Mouse (Mus musculus) CH12.LX (cell line): ENCODE measurements around the gene Fam19a2. TPM values are rescaled to one million over a fixed set of nuclear protein-coding genes. Genes with fewer than 3 reads are reported as not detected.

Experiments used
- DNase-seq: peaks from one replicate; pipeline ENCODE4 v3.0.0-alpha.2; 2013; ENCODE audit errors: extremely low read depth
- H3K27ac ChIP-seq: 2 replicates; pipeline ENCODE4 v1.5.1; 2012; ENCODE audit warnings: low read depth, mild to moderate bottlenecking, control low read depth, moderate library complexity; ENCODE audit not compliant: insufficient read depth
- H3K27me3 ChIP-seq: replicated peaks from 2 replicates; pipeline ENCODE3; 2012; ENCODE audit warnings: inconsistent platforms
- H3K36me3 ChIP-seq, 2 experiments: replicated peaks in 1 of 2; 2 replicates each; pipeline versions ENCODE3 to v1.6.1; 2012; ENCODE audit warnings: inconsistent platforms in 1 of 2, low read length in 1 of 2, mild to moderate bottlenecking in 1 of 2, mixed read lengths in 1 of 2, moderate library complexity in 1 of 2; ENCODE audit not compliant: control insufficient read depth in 1 of 2, insufficient read depth in 1 of 2
- H3K4me1 ChIP-seq, 2 experiments: 2 replicates each; pipeline ENCODE4 v1.6.1; 2012; ENCODE audit warnings: inconsistent platforms in 1 of 2, moderate library complexity in 1 of 2; ENCODE audit not compliant: insufficient read depth in 2 of 2, control insufficient read depth in 1 of 2
- H3K4me2 ChIP-seq: 2 replicates; pipeline ENCODE4 v1.6.1; 2012; ENCODE audit warnings: low read depth, mild to moderate bottlenecking, control low read depth; ENCODE audit not compliant: poor library complexity, insufficient read depth, severe bottlenecking
- H3K4me3 ChIP-seq, 3 experiments: fragments of 150-350 bp in 1 of 3; sonication (generic) in 1 of 3; replicated peaks in 1 of 3; 2 replicates each; pipeline versions ENCODE3 to v1.5.1; 2011 to 2012; ENCODE audit warnings: low read depth in 2 of 3, low read length in 2 of 3, mild to moderate bottlenecking in 2 of 3, moderate library complexity in 2 of 3, control low read depth in 1 of 3, improper control_type of control experiment in 1 of 3, inconsistent platforms in 1 of 3, mixed read lengths in 1 of 3; ENCODE audit not compliant: poor library complexity in 1 of 3
- H3K79me2 ChIP-seq: replicated peaks from 2 replicates; pipeline ENCODE4 v1.6.1; 2012; ENCODE audit warnings: mild to moderate bottlenecking, moderate library complexity; ENCODE audit not compliant: control insufficient read depth, poor library complexity, insufficient read depth, severe bottlenecking; ENCODE audit errors: extremely low read depth
- H3K9ac ChIP-seq: 2 replicates; pipeline ENCODE4 v1.6.1; 2012; ENCODE audit warnings: low read depth, mild to moderate bottlenecking, control low read depth, moderate library complexity; ENCODE audit not compliant: insufficient read depth
- H3K9me3 ChIP-seq: replicated peaks from 2 replicates; pipeline ENCODE3; 2012; ENCODE audit warnings: low read length, inconsistent platforms, mixed read lengths
- BHLHE40 ChIP-seq: IDR thresholded peaks from 2 replicates; pipeline ENCODE4 v1.6.1; 2011; ENCODE audit warnings: mild to moderate bottlenecking, low read depth, low read length, improper control_type of control experiment
- CHD2 ChIP-seq: IDR thresholded peaks from 2 replicates; pipeline ENCODE4 v1.6.1; 2011; ENCODE audit warnings: low read length, improper control_type of control experiment
- CTCF ChIP-seq, 2 experiments: IDR thresholded peaks in 1 of 2; conservative IDR thresholded peaks in 1 of 2; 2 replicates each; pipeline ENCODE4 v1.5.1; 2011 to 2012; ENCODE audit warnings: low read depth in 2 of 2, low read length in 2 of 2, improper control_type of control experiment in 1 of 2, inconsistent platforms in 1 of 2, mild to moderate bottlenecking in 1 of 2, moderate library complexity in 1 of 2
- ELF1 ChIP-seq: IDR thresholded peaks from 2 replicates; pipeline ENCODE4 v1.6.1; 2014; ENCODE audit warnings: low read depth, mild to moderate bottlenecking, inconsistent platforms, low read length, improper control_type of control experiment
- EP300 ChIP-seq: IDR thresholded peaks from 2 replicates; pipeline ENCODE4 v1.6.1; 2011; ENCODE audit warnings: low read length, improper control_type of control experiment
- IRF4 ChIP-seq: IDR thresholded peaks from 2 replicates; pipeline ENCODE4 v1.6.1; 2014; ENCODE audit warnings: low read depth, mild to moderate bottlenecking, inconsistent platforms, low read length, improper control_type of control experiment
- JUND ChIP-seq: conservative IDR thresholded peaks from 2 replicates; pipeline ENCODE4 v1.6.1; 2011; ENCODE audit warnings: low read depth, low read length, improper control_type of control experiment
- MAX ChIP-seq: IDR thresholded peaks from 2 replicates; pipeline ENCODE4 v1.6.1; 2011; ENCODE audit warnings: low read length, improper control_type of control experiment
- MAZ ChIP-seq: IDR thresholded peaks from 2 replicates; pipeline ENCODE4 v1.6.1; 2012; ENCODE audit warnings: low read depth, mild to moderate bottlenecking, inconsistent platforms, low read length, improper control_type of control experiment, moderate library complexity
- MEF2A ChIP-seq: IDR thresholded peaks from 2 replicates; pipeline ENCODE4 v1.6.1; 2014; ENCODE audit warnings: low read depth, mild to moderate bottlenecking, inconsistent platforms, low read length, improper control_type of control experiment, borderline replicate concordance
- NELFE ChIP-seq: IDR thresholded peaks from 2 replicates; pipeline ENCODE4 v1.6.1; 2011; ENCODE audit warnings: low read depth, low read length, improper control_type of control experiment
- NRF1 ChIP-seq: IDR thresholded peaks from 2 replicates; pipeline ENCODE4 v1.6.1; 2014; ENCODE audit warnings: low read depth, mild to moderate bottlenecking, inconsistent platforms, low read length, improper control_type of control experiment, moderate library complexity
- PAX5 ChIP-seq: IDR thresholded peaks from 2 replicates; pipeline ENCODE4 v1.6.1; 2012; ENCODE audit warnings: low read length, inconsistent platforms, mixed read lengths
- POLR2A ChIP-seq: IDR thresholded peaks from 2 replicates; pipeline ENCODE4 v1.6.1; 2011; ENCODE audit warnings: low read depth, mild to moderate bottlenecking, improper control_type of control experiment, low read length
- UBTF ChIP-seq: IDR thresholded peaks from 2 replicates; pipeline ENCODE4 v1.6.1; 2012; ENCODE audit warnings: low read depth, mild to moderate bottlenecking, inconsistent platforms, low read length, improper control_type of control experiment, moderate library complexity
- ZMIZ1 ChIP-seq: IDR thresholded peaks from 2 replicates; pipeline ENCODE4 v1.6.1; 2012; ENCODE audit warnings: low read depth, mild to moderate bottlenecking, inconsistent platforms, low read length, improper control_type of control experiment
- dilution Hi-C: fragments of 300-500 bp; cut with MboI; formaldehyde crosslinking; loops from 2 replicates; pipeline ENCODE4 v1.14.3; 2020; ENCODE audit warnings: low sequenced_read_pairs; ENCODE audit not compliant: extremely low pct_unique_long_range_greater_than_20kb, extremely low pct_ligation_motif_present
- in situ Hi-C: fragments of 300-500 bp; cut with MboI; formaldehyde crosslinking; loops from 3 replicates; pipeline ENCODE4 v1.14.3; 2019; ENCODE audit warnings: low sequenced_read_pairs, low pct_ligation_motif_present, low pct_unique_long_range_greater_than_20kb, mixed read lengths
- polyA plus RNA-seq: library from polyadenylated mRNA; unstranded; fragments of >175 nt; gene quantifications from 2 replicates; pipeline ENCODE4 v1.2.1, GENCODE M21; 2012; ENCODE audit warnings: low read depth; ENCODE audit not compliant: insufficient read length
- total RNA-seq, 2 experiments: library from RNA; depleted of rRNA; stranded (reverse); fragments of 300-350 nt in 1 of 2; fragments of >200 nt in 1 of 2; gene quantifications; 2 replicates each; pipeline ENCODE4 v1.2.3; 2012 to 2014

The Fam19a2 gene
- total and polyA plus RNA-seq, 3 experiments: not detected

GRCm38 (mm10) chr10:123751676-123752280 lies 488.0 kb downstream of the Fam19a2 start:
- no peak for TF ChIP-seq ELF1
- no peak for TF ChIP-seq MAZ
- no peak for TF ChIP-seq NELFE
- Histone ChIP-seq H3K4me2 (no peak overlapping the region), H3K9ac (no peak overlapping the region), H3K36me3 (no peaks in the 10 kb centered on the region), H3K4me1 (no peaks in the 10 kb centered on the region), H3K4me3 (no peak overlapping the region), H3K27me3 (no peaks in the 10 kb centered on the region), H3K79me2 (no peaks in the 10 kb centered on the region), H3K27ac (no peak overlapping the region), H3K9me3 (peaks cover 36% of the 10 kb centered on the region)
- in situ Hi-C loops: no loop called here
- dilution Hi-C loops: no loop called here
- DNase-seq: no peak

GRCm38 (mm10) chr10:123752755-123753154 lies 489.0 kb downstream of the Fam19a2 start:
- in situ Hi-C loops (no loop called here), dilution Hi-C loops (no loop called here)
- no peaks in the 10 kb centered on the region for H3K36me3 ChIP-seq
- no peak overlapping the region for H3K27ac ChIP-seq
- H3K9me3 ChIP-seq: peaks cover 39% of the 10 kb centered on the region
- no peak overlapping the region for H3K9ac ChIP-seq
- no peak overlapping the region for H3K4me3 ChIP-seq
- H3K4me2 ChIP-seq: no peak overlapping the region
- H3K4me1 ChIP-seq: no peaks in the 10 kb centered on the region
- TF ChIP-seq PAX5: no peak
- no peak for TF ChIP-seq NRF1
- TF ChIP-seq MAX: no peak
- no peak for TF ChIP-seq UBTF
- no peak for TF ChIP-seq MAZ
- TF ChIP-seq CHD2: no peak
- no peak for TF ChIP-seq NELFE
- no peak for TF ChIP-seq ZMIZ1
- H3K79me2 ChIP-seq: no peaks in the 10 kb centered on the region
- DNase-seq: no peak
- no peaks in the 10 kb centered on the region for H3K27me3 ChIP-seq

- in situ Hi-C loops (no loop called here), dilution Hi-C loops (no loop called here)
- no peaks in the 10 kb centered on the region for H3K36me3 ChIP-seq
Observed at GRCm38 (mm10) chr10:123753996-123754395, 490.2 kb downstream of the Fam19a2 start.

More at GRCm38 (mm10) chr10:123753996-123754395, 490.2 kb downstream of the Fam19a2 start:
- no peaks in the 10 kb centered on the region for H3K79me2 ChIP-seq
- DNase-seq: no peak
- H3K4me2 ChIP-seq: no peak overlapping the region
- no peak overlapping the region for H3K27ac ChIP-seq
- H3K4me1 ChIP-seq: no peaks in the 10 kb centered on the region
- no peak overlapping the region for H3K4me3 ChIP-seq
- TF ChIP-seq EP300 (no peak), BHLHE40 (no peak), POLR2A (no peak), IRF4 (no peak), JUND (no peak), CTCF (conservative IDR thresholded peaks at IDR 0.05 in 1 of 2, IDR thresholded peaks at IDR 0.05 in 1 of 2; ENCODE audit: low read depth in 2 of 2, low read length in 2 of 2) (no peak), MEF2A (no peak), NRF1 (no peak)
- peaks cover 41% of the 10 kb centered on the region for H3K9me3 ChIP-seq
- no peak overlapping the region for H3K9ac ChIP-seq
- no peaks in the 10 kb centered on the region for H3K27me3 ChIP-seq
